Mouse (Mus musculus) forebrain, embryonic 12.5 days (tissue): ENCODE results near the gene Kcnk16. TPM values are rescaled to one million over a fixed set of nuclear protein-coding genes. Genes with fewer than 3 reads are reported as not detected.

ENCODE experiments used
- ATAC-seq: fragments of 200-750 bp; cut with Nextera tagmentation; 2 replicates; pipeline ENCODE4 v1.8.0; 2017; ENCODE audit warnings: moderate TSS enrichment; ENCODE audit not compliant: low FRiP score
- H3K27ac ChIP-seq: fragments of 300-500 bp; sonication (generic); 2 replicates; pipeline ENCODE4 v1.5.1; 2016; ENCODE audit warnings: mild to moderate bottlenecking
- H3K27me3 ChIP-seq: fragments of 300-500 bp; sonication (generic); 2 replicates; pipeline ENCODE4 v1.6.1; 2016; ENCODE audit warnings: mild to moderate bottlenecking
- H3K36me3 ChIP-seq: fragments of 300-500 bp; sonication (generic); replicated peaks from 2 replicates; pipeline ENCODE4 v1.6.1; 2016; ENCODE audit warnings: mild to moderate bottlenecking
- H3K4me1 ChIP-seq: fragments of 300-500 bp; sonication (generic); 2 replicates; pipeline ENCODE4 v1.6.1; 2016
- H3K4me2 ChIP-seq: fragments of 300-500 bp; sonication (generic); 2 replicates; pipeline ENCODE4 v1.6.1; 2016; ENCODE audit warnings: mild to moderate bottlenecking, moderate library complexity
- H3K4me3 ChIP-seq: fragments of 300-500 bp; sonication (generic); replicated peaks from 2 replicates; pipeline ENCODE4 v1.5.1; 2016; ENCODE audit warnings: mild to moderate bottlenecking
- H3K9ac ChIP-seq: fragments of 300-500 bp; sonication (generic); 2 replicates; pipeline ENCODE4 v1.6.1; 2016; ENCODE audit warnings: mild to moderate bottlenecking
- H3K9me3 ChIP-seq: fragments of 300-500 bp; sonication (generic); 2 replicates; pipeline ENCODE4 v1.6.1; 2016
- WGBS: fragments of 180-500 bp; shearing (Covaris S2); methylation state at CpG from one replicate; pipeline ENCODE4 v1.1.7; 2016; 5-methylcytosine and 5-hydroxymethylcytosine counted together
- polyA plus RNA-seq: library from polyadenylated mRNA; unstranded; fragments of >200 nt; fragmentation: Nextera tagmentation; extraction: Ambion mirVana; gene quantifications from 2 replicates; pipeline ENCODE4 v1.2.1, GENCODE M21; 2016

The Kcnk16 gene
- polyA plus RNA-seq, 1 experiment from 2014 or later, result not detected

DNA sequence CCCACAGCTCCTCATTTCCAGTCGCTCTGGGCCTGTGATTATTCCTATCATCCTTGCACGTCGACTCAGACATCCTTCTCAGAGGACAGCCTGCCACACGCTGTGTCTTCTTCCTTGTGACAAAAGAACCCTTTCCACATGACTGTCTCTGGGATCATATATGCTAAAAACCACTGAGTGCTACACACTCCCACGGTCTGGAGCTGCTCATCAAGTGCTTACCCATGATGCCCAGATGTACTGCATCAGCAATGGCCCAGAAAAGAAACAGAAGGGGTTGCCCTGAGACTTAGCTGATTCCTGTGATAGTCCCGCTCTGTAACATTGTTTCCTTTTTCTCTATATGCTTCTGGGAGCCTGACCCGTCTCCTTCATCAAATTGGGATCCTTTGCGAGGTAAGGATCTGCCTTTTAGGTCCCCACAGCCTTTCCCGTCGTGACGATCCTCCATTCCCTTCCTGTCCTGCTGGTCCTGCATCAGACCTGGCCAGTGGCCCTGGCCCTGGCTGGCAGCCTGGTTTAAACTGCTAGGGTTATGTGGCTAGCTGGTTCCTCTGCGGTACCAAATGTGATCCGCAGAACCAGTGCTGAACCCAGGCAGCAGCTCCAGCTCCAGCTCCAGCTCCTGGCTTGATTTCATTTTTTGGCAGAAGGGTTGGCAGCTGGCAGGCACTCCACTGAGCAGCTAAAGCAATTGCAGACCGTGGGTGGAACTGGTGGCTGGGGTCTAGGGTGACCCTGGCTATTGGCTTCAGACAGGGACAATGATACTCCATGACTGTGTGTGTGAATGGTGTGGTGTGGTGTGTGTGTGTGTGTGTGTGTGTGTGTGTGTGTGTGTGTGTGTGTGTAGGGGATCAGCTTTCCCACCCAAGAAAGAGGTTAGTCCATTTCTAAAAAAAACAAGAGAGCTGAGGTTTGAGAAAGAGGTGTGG, 18.5 kb downstream of the Kcnk16 start:
- no peak overlapping the region for H3K27ac ChIP-seq
- WGBS, result 68% methylated on average over 14 of the region's 14 CpGs
- no peak overlapping the region for H3K4me2 ChIP-seq
- no peak for ATAC-seq
- no peak overlapping the region for H3K9ac ChIP-seq
- no peak overlapping the region for H3K4me3 ChIP-seq
- no peaks in the 10 kb centered on the region for H3K36me3 ChIP-seq
- H3K4me1 ChIP-seq, result peaks cover 10% of the 10 kb centered on the region; the same call in 1 of the 2 replicates
- H3K9me3 ChIP-seq, result no peaks in the 10 kb centered on the region
- no peaks in the 10 kb centered on the region for H3K27me3 ChIP-seq

DNA sequence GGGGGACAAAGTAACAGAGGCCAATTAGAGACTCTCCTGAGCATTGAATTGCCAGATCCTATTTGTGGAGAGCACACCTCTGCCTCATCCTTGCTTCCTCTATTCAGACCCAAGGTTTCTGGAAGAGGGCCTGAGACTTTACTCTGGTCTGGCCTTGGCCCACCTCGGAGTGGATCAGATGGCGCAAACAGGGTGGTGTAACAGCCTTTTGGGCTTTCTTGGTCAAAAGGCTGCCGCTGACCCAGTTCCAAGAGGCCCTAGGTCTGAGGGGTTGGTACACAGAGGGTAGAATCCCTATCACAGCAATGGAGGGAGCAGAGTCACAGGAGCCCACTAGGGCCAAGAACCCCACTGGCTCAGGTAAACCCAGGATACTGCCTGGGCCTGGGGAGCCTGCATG, 21.0 kb downstream of the Kcnk16 start:
- no peak overlapping the region for H3K9ac ChIP-seq
- 90% methylated on average over 3 of the region's 3 CpGs for WGBS
- no peak overlapping the region for H3K27ac ChIP-seq
- H3K4me2 ChIP-seq, result no peak overlapping the region
- H3K9me3 ChIP-seq, result no peaks in the 10 kb centered on the region
- H3K36me3 ChIP-seq, result no peaks in the 10 kb centered on the region
- ATAC-seq, result no peak
- H3K27me3 ChIP-seq, result no peaks in the 10 kb centered on the region; the same call in 1 of the 2 replicates
- H3K4me1 ChIP-seq, result peaks cover 10% of the 10 kb centered on the region; the same call in 1 of the 2 replicates
- no peak overlapping the region for H3K4me3 ChIP-seq

DNA sequence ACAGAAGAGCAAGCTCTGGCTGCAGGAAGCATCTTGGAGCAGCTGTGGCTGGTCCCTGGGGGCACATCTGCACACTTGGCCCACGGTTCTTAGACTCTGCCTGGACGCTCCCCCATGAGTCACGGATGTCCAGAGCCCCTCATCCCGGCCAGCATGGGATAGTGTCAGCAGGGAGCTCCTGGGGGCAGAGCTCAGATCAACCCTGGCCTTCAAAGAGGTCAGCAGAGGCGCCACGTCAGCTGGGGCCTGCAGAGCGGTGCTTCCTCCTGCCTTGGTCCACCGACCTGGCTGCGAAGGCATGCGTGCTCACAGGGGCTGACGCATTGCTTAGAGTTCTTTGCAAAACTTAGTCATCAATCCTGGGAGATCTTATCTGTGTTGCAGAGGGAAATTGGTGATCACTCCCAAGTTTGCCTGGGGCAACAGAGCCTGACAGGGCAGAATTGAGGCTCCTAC, 22.2 kb downstream of the Kcnk16 start:
- H3K4me1 ChIP-seq, result peaks cover 10% of the 10 kb centered on the region; the same call in 1 of the 2 replicates
- 79% methylated on average over 11 of the region's 11 CpGs for WGBS
- H3K36me3 ChIP-seq, result no peaks in the 10 kb centered on the region
- ATAC-seq, result no peak
- no peaks in the 10 kb centered on the region for H3K9me3 ChIP-seq
- no peak overlapping the region for H3K4me3 ChIP-seq
- no peak overlapping the region for H3K9ac ChIP-seq
- no peak overlapping the region for H3K4me2 ChIP-seq
- no peak overlapping the region for H3K27ac ChIP-seq
- H3K27me3 ChIP-seq, result no peaks in the 10 kb centered on the region; the same call in 1 of the 2 replicates

DNA sequence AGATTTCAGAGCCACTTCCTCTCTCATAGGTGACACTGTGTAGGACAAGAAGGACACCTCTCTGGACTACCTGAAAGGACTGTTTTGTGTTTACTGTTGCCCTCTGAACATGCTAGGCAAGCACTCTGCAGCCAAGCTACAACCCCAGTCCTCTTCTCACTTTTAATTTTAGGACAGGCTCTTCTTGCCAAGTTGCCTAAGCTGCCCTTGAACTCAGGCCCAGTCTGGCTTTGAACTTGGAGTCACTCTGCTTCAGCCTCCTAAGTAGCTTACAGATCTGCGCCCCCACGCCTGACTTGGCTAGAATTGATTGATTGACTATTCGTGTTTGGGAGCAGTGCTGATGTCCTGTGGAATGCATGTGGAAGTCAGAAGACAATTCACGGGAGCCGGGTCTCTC, 23.1 kb downstream of the Kcnk16 start:
- 84% methylated on average over 5 of the region's 5 CpGs for WGBS
- Histone ChIP-seq H3K4me2 (no peak overlapping the region), H3K9me3 (0 out of 2 replicates have a peak, but pooled peaks cover 5% of the 10 kb centered on the region), H3K4me3 (no peak overlapping the region), H3K9ac (no peak overlapping the region), H3K36me3 (no peaks in the 10 kb centered on the region), H3K27me3 (no peaks in the 10 kb centered on the region; the same call in 1 of the 2 replicates), H3K27ac (no peak overlapping the region), H3K4me1 (peaks cover 10% of the 10 kb centered on the region; the same call in 1 of the 2 replicates)
- ATAC-seq, result no peak

DNA sequence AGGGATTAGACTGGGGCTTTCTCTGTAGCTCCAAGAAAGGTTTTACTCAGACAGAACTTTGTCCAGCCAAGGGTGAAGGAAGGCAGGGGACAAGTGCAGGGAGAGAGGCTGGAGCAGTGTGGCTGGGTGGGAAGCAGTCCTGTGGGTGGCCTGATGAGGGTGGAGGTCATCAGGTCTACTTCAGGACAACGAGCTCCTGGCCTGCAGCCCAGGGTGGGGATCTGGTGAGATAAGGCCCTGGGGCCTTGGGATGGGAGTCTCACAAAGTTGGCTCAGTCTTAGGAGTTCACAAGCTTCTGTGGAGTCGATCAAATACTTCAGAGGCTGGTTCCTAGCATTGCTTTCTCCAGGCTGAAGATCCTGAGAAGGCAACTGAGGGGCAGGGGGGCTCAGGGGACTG, 23.7 kb downstream of the Kcnk16 start:
- Histone ChIP-seq H3K27me3 (no peaks in the 10 kb centered on the region; the same call in 1 of the 2 replicates), H3K9ac (no peak overlapping the region), H3K4me2 (no peak overlapping the region), H3K27ac (no peak overlapping the region), H3K36me3 (no peaks in the 10 kb centered on the region), H3K4me3 (no peak overlapping the region), H3K4me1 (peaks cover 5% of the 10 kb centered on the region; the same call in 1 of the 2 replicates), H3K9me3 (0 out of 2 replicates have a peak, but pooled peaks cover 6% of the 10 kb centered on the region)
- ATAC-seq, result no peak
- WGBS, result 74% methylated on average over 2 of the region's 2 CpGs

DNA sequence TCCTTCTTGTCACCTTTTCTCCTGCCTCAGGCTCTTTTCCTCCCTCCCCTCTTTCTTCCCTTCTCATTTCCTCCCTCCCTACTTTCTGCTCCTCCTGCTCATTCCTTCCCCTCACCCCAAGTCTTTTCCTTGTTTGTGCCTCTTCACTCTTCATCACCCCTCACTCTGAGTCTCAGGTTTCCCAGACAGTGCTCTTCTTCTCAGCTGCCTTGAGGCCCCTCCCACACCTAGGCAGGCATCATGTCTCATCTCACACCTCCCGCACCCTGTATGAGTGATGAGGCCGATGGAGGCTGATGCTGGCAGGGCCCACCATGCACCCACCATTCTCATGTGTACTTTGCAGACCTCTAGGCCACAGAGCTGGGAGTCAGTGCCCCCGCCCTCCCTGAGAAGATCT, 25.8 kb downstream of the Kcnk16 start:
- no peaks in the 10 kb centered on the region for H3K4me1 ChIP-seq
- H3K27me3 ChIP-seq, result no peaks in the 10 kb centered on the region; the same call in 1 of the 2 replicates
- H3K4me2 ChIP-seq, result no peak overlapping the region
- no peak for ATAC-seq
- no peaks in the 10 kb centered on the region for H3K36me3 ChIP-seq
- no peak overlapping the region for H3K4me3 ChIP-seq
- no peak overlapping the region for H3K27ac ChIP-seq
- WGBS, result 91% methylated on average over 3 of the region's 3 CpGs
- H3K9me3 ChIP-seq, result 0 out of 2 replicates have a peak, but pooled peaks cover 6% of the 10 kb centered on the region
- no peak overlapping the region for H3K9ac ChIP-seq

DNA sequence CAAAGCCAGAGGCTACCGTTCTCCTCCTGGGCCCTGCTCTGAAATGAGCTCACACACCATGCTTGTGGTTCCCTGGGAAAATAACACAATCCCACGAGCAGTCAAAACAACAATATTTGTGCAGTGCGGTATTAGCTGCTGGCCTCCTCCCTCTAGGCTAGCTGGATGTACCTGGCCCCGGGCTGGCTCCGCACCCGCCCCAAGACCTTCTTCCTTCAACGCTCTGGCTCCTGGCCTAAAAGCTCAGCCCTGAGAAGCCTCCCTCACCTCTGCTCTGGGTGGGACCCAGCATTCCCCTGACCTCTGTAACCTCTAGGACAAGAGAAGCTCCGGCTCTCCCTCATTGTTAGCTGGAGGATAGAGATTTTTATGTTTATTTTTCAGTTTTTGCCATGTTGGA, 26.5 kb downstream of the Kcnk16 start:
- 82% methylated on average over 8 of the region's 8 CpGs for WGBS
- no peaks in the 10 kb centered on the region; the same call in 1 of the 2 replicates for H3K27me3 ChIP-seq
- H3K27ac ChIP-seq, result no peak overlapping the region
- no peaks in the 10 kb centered on the region for H3K36me3 ChIP-seq
- H3K4me3 ChIP-seq, result no peak overlapping the region
- no peaks in the 10 kb centered on the region for H3K4me1 ChIP-seq
- H3K9ac ChIP-seq, result no peak overlapping the region
- H3K9me3 ChIP-seq, result 0 out of 2 replicates have a peak, but pooled peaks cover 6% of the 10 kb centered on the region
- no peak for ATAC-seq
- H3K4me2 ChIP-seq, result no peak overlapping the region

DNA sequence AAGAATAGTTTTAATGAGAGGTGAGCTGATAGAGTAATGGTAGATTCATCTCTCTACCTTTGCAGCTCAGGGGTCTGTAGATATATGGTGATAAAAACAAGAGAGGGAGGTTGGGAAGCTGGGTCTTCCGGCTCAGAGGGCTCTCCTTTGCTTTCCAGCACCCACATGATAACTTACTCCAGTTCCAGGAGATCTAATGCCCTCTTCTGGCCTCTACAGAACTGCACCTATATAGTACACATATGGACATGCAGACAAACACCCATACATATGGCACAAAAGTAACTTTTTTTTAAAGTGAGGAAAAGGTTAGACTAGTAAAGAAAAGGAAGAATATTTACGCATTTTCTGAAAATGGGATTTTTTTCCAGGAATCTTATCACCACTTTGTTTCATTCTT, 34.6 kb downstream of the Kcnk16 start:
- Histone ChIP-seq H3K4me1 (no peaks in the 10 kb centered on the region), H3K4me3 (no peak overlapping the region), H3K4me2 (no peak overlapping the region), H3K9me3 (no peaks in the 10 kb centered on the region), H3K27ac (no peak overlapping the region), H3K9ac (no peak overlapping the region), H3K36me3 (no peaks in the 10 kb centered on the region), H3K27me3 (no peaks in the 10 kb centered on the region)
- 89% methylated on average over 2 of the region's 2 CpGs for WGBS
- ATAC-seq, result no peak

DNA sequence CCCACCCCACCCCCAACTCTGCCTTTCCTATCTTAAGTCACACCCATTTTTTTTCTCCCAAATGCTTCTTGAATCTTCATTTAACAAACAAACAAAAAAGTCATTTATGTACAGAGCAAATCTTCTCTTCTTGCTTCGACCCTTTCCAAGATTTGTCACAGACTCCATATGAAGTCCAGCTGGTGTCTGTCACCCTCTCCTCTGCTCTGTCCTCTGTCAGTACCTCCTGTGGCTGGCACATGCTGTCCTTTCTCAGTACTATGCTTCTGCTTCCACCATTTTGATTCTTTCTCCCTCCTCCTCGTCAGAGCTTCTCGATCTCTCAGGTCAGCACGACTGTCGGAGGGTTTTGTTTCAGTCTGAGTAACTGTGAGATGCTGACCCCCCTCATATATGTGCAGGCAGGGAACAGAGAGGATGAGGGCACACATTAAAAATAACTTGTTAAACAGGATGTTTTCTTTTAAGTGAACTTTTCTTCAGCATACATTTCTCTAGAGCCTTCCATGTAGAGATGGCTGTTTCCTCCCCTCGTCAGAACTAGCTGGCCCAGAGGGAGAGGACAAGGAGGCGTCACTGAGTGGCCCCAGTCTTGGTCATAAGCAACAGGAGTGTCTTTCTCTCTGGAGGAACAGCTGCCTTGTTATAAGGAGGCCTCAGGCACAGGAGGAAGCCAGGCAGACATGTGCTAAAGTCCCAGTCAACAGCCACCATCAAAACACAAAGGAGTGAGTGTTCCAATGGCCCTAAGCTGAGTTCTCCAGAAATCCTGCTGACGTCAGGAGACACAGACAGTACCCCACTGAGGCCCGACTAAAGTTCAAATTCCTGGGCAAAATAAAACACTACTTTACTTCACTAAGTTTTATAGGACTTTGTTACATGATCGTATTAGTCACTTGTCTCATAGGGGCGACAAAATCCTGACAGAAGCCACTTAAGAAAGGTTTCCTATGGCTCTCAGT, 35.7 kb downstream of the Kcnk16 start:
- H3K27ac ChIP-seq, result no peak overlapping the region
- H3K4me3 ChIP-seq, result no peak overlapping the region
- H3K9me3 ChIP-seq, result no peaks in the 10 kb centered on the region
- no peak overlapping the region for H3K9ac ChIP-seq
- no peaks in the 10 kb centered on the region for H3K4me1 ChIP-seq
- no peak for ATAC-seq
- WGBS, result 71% methylated on average over 11 of the region's 11 CpGs
- H3K27me3 ChIP-seq, result no peaks in the 10 kb centered on the region
- no peaks in the 10 kb centered on the region for H3K36me3 ChIP-seq
- H3K4me2 ChIP-seq, result no peak overlapping the region

DNA sequence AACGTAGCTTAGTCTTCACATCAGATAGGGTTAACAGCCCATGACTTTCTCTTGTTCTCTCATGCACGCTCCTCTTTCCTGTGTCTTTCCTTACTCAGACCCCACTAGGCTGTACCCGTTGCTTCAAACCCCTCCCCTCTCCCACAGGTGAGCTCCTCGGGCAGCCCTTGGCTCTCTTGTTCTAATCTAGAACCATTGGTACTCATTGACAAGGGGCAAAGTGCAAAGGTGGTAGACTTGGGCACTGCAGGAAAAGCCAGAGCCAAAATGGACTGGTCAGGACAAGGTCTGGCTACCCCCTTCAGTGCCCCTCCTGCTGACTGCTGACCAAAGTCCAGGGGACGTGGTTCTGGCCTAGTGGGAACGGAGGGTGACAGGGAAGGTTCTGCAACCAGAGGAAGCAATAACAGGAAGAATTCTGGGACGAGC, 38.9 kb downstream of the Kcnk16 start:
- Histone ChIP-seq H3K9me3 (no peaks in the 10 kb centered on the region), H3K27me3 (no peaks in the 10 kb centered on the region), H3K9ac (no peak overlapping the region), H3K4me2 (no peak overlapping the region), H3K36me3 (no peaks in the 10 kb centered on the region), H3K4me1 (peaks cover 21% of the 10 kb centered on the region), H3K4me3 (no peak overlapping the region), H3K27ac (no peak overlapping the region)
- WGBS, result 89% methylated on average over 7 of the region's 7 CpGs
- ATAC-seq, result no peak

DNA sequence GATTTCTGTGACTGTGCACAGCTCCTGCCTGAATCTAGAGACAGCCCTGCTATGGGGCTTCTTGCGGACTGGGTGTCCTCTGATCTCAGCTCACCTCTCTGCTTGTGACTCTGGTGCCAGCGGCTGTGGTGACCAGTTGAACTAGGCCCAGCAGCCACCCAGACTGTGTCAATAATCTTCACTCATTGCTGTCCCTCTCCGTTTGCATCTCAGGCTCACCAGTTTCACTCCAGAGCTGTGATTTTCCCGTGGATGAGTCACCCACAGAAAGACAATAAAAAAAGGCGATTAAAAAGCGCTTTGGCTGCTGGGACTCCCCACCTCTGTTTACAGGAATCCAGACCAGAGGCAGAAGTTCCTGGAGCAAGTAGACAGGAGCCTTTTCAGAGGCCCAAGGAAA, 39.6 kb downstream of the Kcnk16 start:
- no peak overlapping the region for H3K4me3 ChIP-seq
- WGBS, result 81% methylated on average over 6 of the region's 6 CpGs
- no peak overlapping the region for H3K9ac ChIP-seq
- H3K4me2 ChIP-seq, result no peak overlapping the region
- H3K4me1 ChIP-seq, result peaks cover 28% of the 10 kb centered on the region
- H3K9me3 ChIP-seq, result no peaks in the 10 kb centered on the region
- no peak overlapping the region for H3K27ac ChIP-seq
- H3K27me3 ChIP-seq, result no peaks in the 10 kb centered on the region
- no peak for ATAC-seq
- no peaks in the 10 kb centered on the region for H3K36me3 ChIP-seq

DNA sequence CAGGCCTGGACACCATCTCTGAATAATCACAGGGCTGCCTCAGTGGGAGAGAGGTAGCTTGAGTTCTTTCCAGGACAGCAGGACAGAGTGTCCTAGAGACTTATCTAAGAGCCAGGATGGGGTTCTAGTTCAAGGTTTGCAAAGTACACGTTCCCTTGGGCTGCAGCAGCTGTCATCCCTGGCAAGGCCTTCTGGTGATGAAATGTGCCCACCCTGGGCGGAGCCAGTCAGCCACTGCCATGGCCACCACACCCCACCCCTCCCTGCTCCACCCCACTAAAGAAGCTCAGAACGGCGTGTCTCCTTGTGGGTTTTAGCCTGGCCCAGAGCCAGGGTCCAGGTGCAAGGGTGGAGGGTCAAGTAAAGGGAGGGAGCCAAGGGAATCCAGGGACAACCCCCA, 40.7 kb downstream of the Kcnk16 start:
- Histone ChIP-seq H3K4me1 (peaks cover 33% of the 10 kb centered on the region), H3K4me2 (no peak overlapping the region), H3K27ac (no peak overlapping the region), H3K9me3 (no peaks in the 10 kb centered on the region), H3K36me3 (no peaks in the 10 kb centered on the region), H3K9ac (no peak overlapping the region), H3K27me3 (no peaks in the 10 kb centered on the region), H3K4me3 (no peak overlapping the region)
- ATAC-seq, result no peak
- WGBS, result 77% methylated on average over 4 of the region's 4 CpGs
